In genomic region chr8:114615413-114615812, GRCm38 (mm10) we compare ENCODE assay signal across 18 mouse cellular contexts.
A peak's percentile ranks its signal among the peaks of the same experiment; 100 is the strongest.
DNase-seq lines count a peak whose midpoint lies in the region; ATAC-seq and TF ChIP-seq lines count a peak whose summit lies in the region.
"Had no signal": no experiment of that assay in that cellular context is flagged by ENCODE, and none has a peak within 500 bp of the region (broad histone marks: within the 10 kb centered on the region; RNA-seq: fewer than 3 reads in every experiment).

No protein-coding gene starts in this region.

- no peaks in the 10 kb centered on the region for H3K9me3 ChIP-seq in lung, embryonic 14.5 days (ENCODE audit: low read depth, low read length)
- 0 out of 2 replicates have a peak, but pooled peaks cover 2% of the 10 kb centered on the region for H3K9me3 ChIP-seq in embryonic facial prominence, embryonic 13.5 days
- peaks cover 7% of the 10 kb centered on the region; the same call in 1 of the 2 replicates for H3K9me3 ChIP-seq in embryonic facial prominence, embryonic 14.5 days (ENCODE audit: control insufficient read depth, low read length)
- no peaks in the 10 kb centered on the region for H3K9me3 ChIP-seq in stomach, embryonic 16.5 days (replicated peaks; ENCODE audit: control insufficient read depth, low read length)
- H3K9me3 ChIP-seq: embryonic facial prominence, embryonic 12.5 days; forebrain, embryonic 10.5 days; heart, embryonic 13.5 days; hindbrain, embryonic 15.5 days had no signal

- H3K27me3 ChIP-seq in lung, embryonic 14.5 days (ENCODE audit: insufficient read depth, low read length), result no peaks in the 10 kb centered on the region
- H3K27me3 ChIP-seq in embryonic facial prominence, embryonic 13.5 days, result peaks cover 21% of the 10 kb centered on the region
- peaks cover 4% of the 10 kb centered on the region; the same call in 1 of the 2 replicates for H3K27me3 ChIP-seq in embryonic facial prominence, embryonic 14.5 days (replicated peaks; ENCODE audit: control insufficient read depth, insufficient read depth, low read length)
- H3K27me3 ChIP-seq in stomach, embryonic 16.5 days (ENCODE audit: control insufficient read depth, insufficient read depth, low read length), result no peaks in the 10 kb centered on the region
- H3K27me3 ChIP-seq: embryonic facial prominence, embryonic 12.5 days; heart, embryonic 13.5 days; hindbrain, embryonic 15.5 days had no signal

- 0 out of 2 replicates have a peak, but pooled peaks cover 6% of the 10 kb centered on the region for H3K4me1 ChIP-seq in lung, embryonic 14.5 days (ENCODE audit: insufficient read depth)
- peaks cover 19% of the 10 kb centered on the region for H3K4me1 ChIP-seq in embryonic facial prominence, embryonic 13.5 days
- 0 out of 2 replicates have a peak, but pooled peaks cover 5% of the 10 kb centered on the region for H3K4me1 ChIP-seq in embryonic facial prominence, embryonic 14.5 days (ENCODE audit: control insufficient read depth, insufficient read depth, low read length)
- H3K4me1 ChIP-seq in stomach, embryonic 16.5 days (ENCODE audit: control insufficient read depth, insufficient read depth, low read length), result no peaks in the 10 kb centered on the region

- no peak for TF ChIP-seq CTCF in lung, embryonic 14.5 days (IDR thresholded peaks at IDR 0.05; ENCODE audit: low read depth)

- ATAC-seq in lung, embryonic 14.5 days (ENCODE audit: insufficient read depth), result no peak
- ATAC-seq in embryonic facial prominence, embryonic 13.5 days (ENCODE audit: insufficient number of reproducible peaks, insufficient read depth, low FRiP score, low TSS enrichment, low read depth), result no peak
- ATAC-seq in embryonic facial prominence, embryonic 14.5 days (ENCODE audit: low read depth), result peak; percentile 60; the same call in 1 of the 2 replicates
- no peak for ATAC-seq in stomach, embryonic 16.5 days (ENCODE audit: insufficient read depth, low FRiP score)
- ATAC-seq: forebrain, embryonic 14.5 days had no signal

- H3K4me2 ChIP-seq in lung, embryonic 14.5 days, result no peak overlapping the region
- H3K4me2 ChIP-seq in embryonic facial prominence, embryonic 13.5 days, result no peak overlapping the region
- H3K4me2 ChIP-seq in embryonic facial prominence, embryonic 14.5 days (ENCODE audit: low read depth, low read length), result no peak overlapping the region
- no peak overlapping the region for H3K4me2 ChIP-seq in stomach, embryonic 16.5 days (ENCODE audit: low read depth, low read length)
- H3K4me2 ChIP-seq: embryonic facial prominence, embryonic 12.5 days; heart, embryonic 13.5 days; hindbrain, embryonic 15.5 days had no signal

- WGBS in lung, embryonic 14.5 days, result 28% methylated on average over 4 of the region's 4 CpGs
- WGBS in embryonic facial prominence, embryonic 13.5 days, result 24% methylated on average over 4 of the region's 4 CpGs
- WGBS in embryonic facial prominence, embryonic 14.5 days, result 40% methylated on average over 4 of the region's 4 CpGs
- WGBS in stomach, embryonic 16.5 days, result 50% methylated on average over 4 of the region's 4 CpGs

- H3K27ac ChIP-seq in lung, embryonic 14.5 days (ENCODE audit: low read depth), result peak overlapping the region; percentile 28; the same call in 1 of the 2 replicates
- H3K27ac ChIP-seq in embryonic facial prominence, embryonic 13.5 days, result peak overlapping the region; percentile 24; the same call in 1 of the 2 replicates
- H3K27ac ChIP-seq in embryonic facial prominence, embryonic 14.5 days (replicated peaks; ENCODE audit: low read depth, low read length), result 0 out of 2 replicates have a peak overlapping the region, but pooled peaks have one; percentile 3
- H3K27ac ChIP-seq in stomach, embryonic 16.5 days (ENCODE audit: low read length), result peak overlapping the region; percentile 35; the same call in 1 of the 2 replicates
- H3K27ac ChIP-seq: embryonic facial prominence, embryonic 12.5 days; forebrain, embryonic 10.5 days; gastrocnemius, adult 2 months; heart, embryonic 13.5 days; hindbrain, embryonic 15.5 days had no signal

- no peaks in the 10 kb centered on the region for H3K36me3 ChIP-seq in lung, embryonic 14.5 days (ENCODE audit: insufficient read depth)
- H3K36me3 ChIP-seq in embryonic facial prominence, embryonic 13.5 days, result no peaks in the 10 kb centered on the region
- no peaks in the 10 kb centered on the region for H3K36me3 ChIP-seq in embryonic facial prominence, embryonic 14.5 days (ENCODE audit: control insufficient read depth, insufficient read depth, low read length)
- no peaks in the 10 kb centered on the region for H3K36me3 ChIP-seq in stomach, embryonic 16.5 days (ENCODE audit: control insufficient read depth, insufficient read depth, low read length)
- H3K36me3 ChIP-seq: embryonic facial prominence, embryonic 12.5 days; forebrain, embryonic 10.5 days; heart, embryonic 13.5 days; hindbrain, embryonic 15.5 days had no signal

- peak; percentile 68 for DNase-seq in lung, embryonic 14.5 days
- DNase-seq in lung, postnatal 36 days, result no peak
- DNase-seq in embryonic facial prominence, embryonic 14.5 days (ENCODE audit: low spot score), result peak; percentile 84
- DNase-seq in testis, postnatal 14 days (ENCODE audit: low spot score), result no peak
- DNase-seq: adrenal gland, adult 8-10 months; cerebellum, adult 2 months; cerebellum, postnatal 10 days; gastrocnemius, adult 2 months; gastrocnemius, postnatal 25 days; heart, postnatal 36 days had no signal

- H3K9ac ChIP-seq in lung, embryonic 14.5 days, result no peak overlapping the region
- no peak overlapping the region for H3K9ac ChIP-seq in embryonic facial prominence, embryonic 13.5 days
- H3K9ac ChIP-seq in embryonic facial prominence, embryonic 14.5 days (ENCODE audit: low read depth, low read length), result no peak overlapping the region
- H3K9ac ChIP-seq in stomach, embryonic 16.5 days (ENCODE audit: low read length), result no peak overlapping the region
- H3K9ac ChIP-seq: embryonic facial prominence, embryonic 12.5 days; heart, embryonic 13.5 days; hindbrain, embryonic 15.5 days had no signal

- no peak overlapping the region for H3K4me3 ChIP-seq in lung, embryonic 14.5 days (ENCODE audit: low read depth, low read length)
- no peak overlapping the region for H3K4me3 ChIP-seq in embryonic facial prominence, embryonic 13.5 days
- H3K4me3 ChIP-seq in embryonic facial prominence, embryonic 14.5 days (ENCODE audit: low read depth, low read length), result no peak overlapping the region
- no peak overlapping the region for H3K4me3 ChIP-seq in stomach, embryonic 16.5 days (replicated peaks; ENCODE audit: low read length)
- H3K4me3 ChIP-seq: embryonic facial prominence, embryonic 12.5 days; erythroblast, embryonic 14.5 days; forebrain, embryonic 10.5 days; gastrocnemius, adult 2 months; heart, embryonic 13.5 days; hindbrain, embryonic 15.5 days had no signal

Comparison
In these comparisons a context has a peak if more than half of its experiments do, and no peak if none do; other contexts are left out.
1. DNase-seq: peak in lung, embryonic 14.5 days (single experiment) and embryonic facial prominence, embryonic 14.5 days (single experiment); none in lung, postnatal 36 days (single experiment) and testis, postnatal 14 days (single experiment).
2. Peak in every context shown above with its lines, with median percentiles within 50 percentile points of each other: H3K27ac ChIP-seq.